Mouse (Mus musculus): ENCODE measurements around the gene Map7d1.

DNA sequence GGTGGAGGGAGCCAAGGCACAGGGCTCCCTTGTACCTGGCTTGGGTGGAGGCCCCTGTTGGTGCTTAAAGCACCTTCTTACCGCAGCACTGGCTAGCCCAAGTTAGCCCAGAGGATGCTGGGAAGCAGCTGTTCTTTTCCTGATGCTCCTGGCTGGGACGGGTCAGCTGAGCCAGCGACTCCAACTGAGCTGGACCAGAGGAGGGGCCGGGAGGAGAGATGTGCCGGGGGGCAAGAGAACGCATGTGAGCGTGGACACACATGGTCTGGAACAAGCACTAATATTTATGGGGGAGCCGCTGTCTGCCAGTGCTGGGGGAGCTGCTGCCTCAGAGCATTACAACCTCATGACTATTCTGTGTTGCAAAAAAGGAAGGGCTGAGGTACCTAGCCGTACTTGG is 22.8 kb upstream of the Map7d1 start:
- no peak for TF ChIP-seq CTCF (conservative IDR thresholded peaks at IDR 0.05; ENCODE audit: insufficient read depth, insufficient read length, low read depth, low read length)
- no peak for TF ChIP-seq POLR2A (IDR thresholded peaks at IDR 0.05; ENCODE audit: low read depth, low read length)

Data from kidney, adult 2 months (tissue).